Mouse (Mus musculus) G1E (cell line): ENCODE measurements around the gene Sf3a2. TPM values are rescaled to one million over a fixed set of nuclear protein-coding genes. Genes with fewer than 3 reads are reported as not detected.
A peak's percentile ranks its signal among the peaks of the same experiment; 100 is the strongest.

Experiments
- ATAC-seq: 2 replicates; pipeline ENCODE4 v1.8.0; 2016; ENCODE audit warnings: mild to moderate bottlenecking; ENCODE audit not compliant: insufficient number of reproducible peaks, poor library complexity, low FRiP score, severe bottlenecking; ENCODE audit errors: extremely low read depth
- DNase-seq: peaks from one replicate; pipeline ENCODE4 v3.0.0; 2012; ENCODE audit warnings: low spot score
- H3K27me3 ChIP-seq: 2 replicates; pipeline ENCODE4 v1.6.1; 2012; ENCODE audit warnings: mild to moderate bottlenecking, low read length, inconsistent platforms; ENCODE audit not compliant: insufficient read depth
- H3K36me3 ChIP-seq: replicated peaks from 2 replicates; pipeline ENCODE3; 2012; ENCODE audit warnings: mild to moderate bottlenecking, inconsistent platforms
- H3K4me1 ChIP-seq: 2 replicates; pipeline ENCODE4 v1.6.1; 2012; ENCODE audit warnings: low read depth, low read length, inconsistent platforms, mixed read lengths; ENCODE audit not compliant: insufficient read depth
- H3K4me3 ChIP-seq: 2 replicates; pipeline ENCODE4 v1.5.1; 2012; ENCODE audit warnings: low read depth, mild to moderate bottlenecking, inconsistent platforms, low read length, moderate library complexity, mixed read lengths
- H3K9me3 ChIP-seq: replicated peaks from 2 replicates; pipeline ENCODE4 v1.6.1; 2012; ENCODE audit warnings: inconsistent platforms
- CTCF ChIP-seq: IDR thresholded peaks from 2 replicates; pipeline ENCODE4 v1.5.1; 2012; ENCODE audit warnings: low read depth, low read length, inconsistent platforms, mixed read lengths
- GATA1 ChIP-seq: IDR thresholded peaks from 2 replicates; pipeline ENCODE4 v1.6.1; 2012; ENCODE audit warnings: borderline replicate concordance, low read length, inconsistent platforms, mixed read lengths
- GATA2 ChIP-seq: IDR thresholded peaks from 2 replicates; pipeline ENCODE4 v1.6.1; 2012; ENCODE audit warnings: low read depth, low read length, inconsistent platforms, borderline replicate concordance
- POLR2AphosphoS5 ChIP-seq: IDR thresholded peaks from 2 replicates; pipeline ENCODE4 v1.6.1; 2012; ENCODE audit warnings: low read depth, low read length, inconsistent platforms; ENCODE audit not compliant: insufficient replicate concordance
- TAL1 ChIP-seq: conservative IDR thresholded peaks from 2 replicates; pipeline ENCODE4 v1.6.1; 2012; ENCODE audit warnings: low read depth, low read length, inconsistent platforms, mixed read lengths
- polyA plus RNA-seq: library from polyadenylated mRNA; stranded (reverse); fragments of >175 nt; gene quantifications from 2 replicates; pipeline ENCODE4 v1.2.3, GENCODE M21; 2012
- total RNA-seq, 2 experiments: library from RNA; stranded (forward) in 1 of 2; stranded (reverse) in 1 of 2; fragments of 200-1000 nt in 1 of 2; fragments of >200 nt in 1 of 2; fragmentation: Nextera tagmentation in 1 of 2; gene quantifications; 2 replicates each; pipeline ENCODE4 v1.2.3; 2014 to 2017

Gene Sf3a2
- total and polyA plus RNA-seq, 3 experiments = 8.7 to 652 (median 142) TPM

DNA sequence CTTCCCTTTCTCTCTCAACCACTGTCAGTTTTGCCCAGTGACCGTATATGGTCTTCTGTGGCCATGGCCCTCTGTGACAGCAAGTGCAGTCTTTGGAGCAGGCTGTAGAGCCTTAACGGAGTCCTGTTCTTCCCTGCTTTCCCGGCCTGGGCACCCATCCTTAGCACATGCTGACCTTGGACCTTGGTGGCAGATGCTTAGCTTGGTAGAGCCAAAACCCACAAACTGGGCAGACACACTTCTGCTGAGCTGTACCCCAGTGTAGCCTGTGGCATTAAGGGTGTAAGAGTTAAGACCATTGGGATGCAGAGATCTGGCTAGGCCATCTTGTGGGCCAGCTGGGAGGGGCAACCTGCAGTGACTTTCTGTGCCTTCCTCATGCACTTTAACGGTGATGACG, 24.2 kb upstream of the Sf3a2 start:
- no peak for ATAC-seq
- Histone ChIP-seq H3K4me3 (no peak overlapping the region), H3K36me3 (peaks cover 98% of the 10 kb centered on the region), H3K9me3 (no peaks in the 10 kb centered on the region), H3K4me1 (peaks cover 24% of the 10 kb centered on the region; the same call in 1 of the 2 replicates), H3K27me3 (no peaks in the 10 kb centered on the region)
- no peak for DNase-seq
- no peak for TF ChIP-seq GATA1
- TF ChIP-seq TAL1 = no peak
- TF ChIP-seq GATA2 = no peak

- H3K4me3 ChIP-seq = no peak overlapping the region
- H3K9me3 ChIP-seq = no peaks in the 10 kb centered on the region
- H3K27me3 ChIP-seq = no peaks in the 10 kb centered on the region
- H3K4me1 ChIP-seq = peaks cover 20% of the 10 kb centered on the region; the same call in 1 of the 2 replicates
- peaks cover 100% of the 10 kb centered on the region for H3K36me3 ChIP-seq
- ATAC-seq = no peak
- no peak for DNase-seq
- TF ChIP-seq POLR2AphosphoS5 (no peak), CTCF (peak; percentile 87), GATA2 (no peak), GATA1 (no peak), TAL1 (no peak)
Measured at GRCm38 (mm10) chr10:80774549-80774948, 23.4 kb upstream of the Sf3a2 start.

GRCm38 (mm10) chr10:80774981-80775380, 23.0 kb upstream of the Sf3a2 start:
- H3K36me3 ChIP-seq = peaks cover 100% of the 10 kb centered on the region
- H3K4me3 ChIP-seq = no peak overlapping the region
- H3K9me3 ChIP-seq = no peaks in the 10 kb centered on the region
- peaks cover 16% of the 10 kb centered on the region; the same call in 1 of the 2 replicates for H3K4me1 ChIP-seq
- DNase-seq = no peak
- no peaks in the 10 kb centered on the region for H3K27me3 ChIP-seq
- no peak for ATAC-seq
- no peak for TF ChIP-seq CTCF
- no peak for TF ChIP-seq GATA1
- TF ChIP-seq GATA2 = no peak
- TF ChIP-seq POLR2AphosphoS5 = no peak
- no peak for TF ChIP-seq TAL1

- H3K9me3 ChIP-seq = no peaks in the 10 kb centered on the region
- peaks cover 16% of the 10 kb centered on the region; the same call in 1 of the 2 replicates for H3K4me1 ChIP-seq
- no peak overlapping the region for H3K4me3 ChIP-seq
- ATAC-seq (no peak), DNase-seq (no peak)
- no peaks in the 10 kb centered on the region for H3K27me3 ChIP-seq
- H3K36me3 ChIP-seq = peaks cover 100% of the 10 kb centered on the region
- no peak for TF ChIP-seq GATA2
Measured at GRCm38 (mm10) chr10:80775731-80776130, 22.3 kb upstream of the Sf3a2 start.

- DNase-seq = no peak
- Histone ChIP-seq H3K36me3 (peaks cover 100% of the 10 kb centered on the region), H3K4me3 (no peak overlapping the region), H3K27me3 (no peaks in the 10 kb centered on the region), H3K9me3 (no peaks in the 10 kb centered on the region), H3K4me1 (peaks cover 16% of the 10 kb centered on the region; the same call in 1 of the 2 replicates)
- no peak for ATAC-seq
- no peak for TF ChIP-seq CTCF
- TF ChIP-seq GATA1 = no peak
- TF ChIP-seq POLR2AphosphoS5 = no peak
- no peak for TF ChIP-seq GATA2
- no peak for TF ChIP-seq TAL1
Measured at GRCm38 (mm10) chr10:80776358-80776869, 21.6 kb upstream of the Sf3a2 start.

DNA sequence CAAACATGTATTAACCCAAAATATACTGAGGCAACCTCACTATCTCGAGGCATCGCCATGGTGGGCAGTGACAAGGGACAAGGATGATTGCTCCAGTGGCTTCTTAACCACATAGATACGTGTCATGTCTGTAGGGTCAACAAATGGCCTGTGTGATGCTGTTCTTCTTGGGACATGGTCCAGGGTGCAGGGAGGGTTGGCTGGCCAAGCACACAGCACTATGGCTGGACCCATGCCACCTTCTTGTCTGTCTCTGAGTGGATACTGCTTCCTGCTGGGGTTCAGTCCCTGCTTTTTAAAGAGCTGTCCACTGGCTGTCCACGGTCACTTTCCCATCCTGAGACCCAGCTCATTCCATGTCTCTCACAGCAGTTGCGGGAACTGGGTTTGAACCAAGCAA, 20.9 kb upstream of the Sf3a2 start:
- Histone ChIP-seq H3K4me1 (peaks cover 16% of the 10 kb centered on the region; the same call in 1 of the 2 replicates), H3K27me3 (no peaks in the 10 kb centered on the region), H3K4me3 (no peak overlapping the region), H3K9me3 (no peaks in the 10 kb centered on the region), H3K36me3 (peaks cover 100% of the 10 kb centered on the region)
- ATAC-seq (no peak), DNase-seq (no peak)
- no peak for TF ChIP-seq POLR2AphosphoS5
- TF ChIP-seq GATA2 = no peak
- no peak for TF ChIP-seq GATA1
- TF ChIP-seq TAL1 = no peak
- no peak for TF ChIP-seq CTCF

DNA sequence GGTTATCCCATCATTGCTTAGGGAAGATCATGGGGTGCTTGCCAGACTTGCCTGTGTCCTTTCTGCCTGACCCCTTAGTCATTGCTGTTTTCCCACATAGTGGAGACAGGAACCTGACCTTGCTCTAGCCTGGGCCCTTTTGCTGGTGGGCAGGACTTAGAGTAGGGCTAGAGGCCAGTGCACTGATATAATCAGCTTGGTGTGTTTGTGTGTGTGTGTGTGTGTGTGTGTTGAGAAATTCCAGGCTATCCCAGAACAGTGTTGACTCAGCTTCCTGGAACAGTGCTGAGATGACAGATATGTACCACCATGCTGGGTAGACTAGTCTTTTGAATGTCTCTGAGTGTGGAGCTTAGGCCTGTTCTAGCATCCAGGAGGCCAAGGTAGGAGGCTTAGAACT, 18.4 kb upstream of the Sf3a2 start:
- Histone ChIP-seq H3K27me3 (no peaks in the 10 kb centered on the region), H3K36me3 (peaks cover 100% of the 10 kb centered on the region), H3K4me1 (peaks cover 12% of the 10 kb centered on the region), H3K9me3 (no peaks in the 10 kb centered on the region), H3K4me3 (no peak overlapping the region)
- DNase-seq = no peak
- TF ChIP-seq GATA1 = no peak
- TF ChIP-seq CTCF = no peak
- TF ChIP-seq GATA2 = no peak
- no peak for TF ChIP-seq TAL1
- no peak for TF ChIP-seq POLR2AphosphoS5
- no peak for ATAC-seq
